Mouse (Mus musculus) midbrain, embryonic 10.5 days (tissue): ENCODE results near the gene Prpf4b. TPM values are rescaled to one million over a fixed set of nuclear protein-coding genes. Genes with fewer than 3 reads are reported as not detected.
"Not testable (repeated sequence)": the region's sequence is repeated elsewhere in the genome, so short reads cannot be mapped to it uniquely, and the experiment has no call there.

Experiments
- DNase-seq: peaks from one replicate; pipeline ENCODE4 v3.0.0-alpha.2; 2017; ENCODE audit warnings: low spot score
- H3K27ac ChIP-seq: fragments of 300-500 bp; sonication (generic); replicated peaks from 2 replicates; pipeline ENCODE4 v1.5.1; 2016; ENCODE audit warnings: mild to moderate bottlenecking
- H3K27me3 ChIP-seq: fragments of 300-500 bp; sonication (generic); 2 replicates; pipeline ENCODE4 v1.6.1; 2016; ENCODE audit warnings: low read depth, mild to moderate bottlenecking; ENCODE audit not compliant: poor library complexity, severe bottlenecking
- H3K36me3 ChIP-seq: fragments of 300-500 bp; sonication (generic); 2 replicates; pipeline ENCODE4 v1.6.1; 2016; ENCODE audit warnings: mild to moderate bottlenecking, moderate library complexity
- H3K4me1 ChIP-seq: fragments of 300-500 bp; sonication (generic); 2 replicates; pipeline ENCODE4 v1.6.1; 2016
- H3K4me3 ChIP-seq: fragments of 300-500 bp; sonication (generic); 2 replicates; pipeline ENCODE4 v1.5.1; 2016; ENCODE audit warnings: mild to moderate bottlenecking, moderate library complexity
- H3K9me3 ChIP-seq: fragments of 300-500 bp; sonication (generic); replicated peaks from 2 replicates; pipeline ENCODE4 v1.6.1; 2016; ENCODE audit warnings: mild to moderate bottlenecking
- WGBS: fragments of 180-500 bp; shearing (Covaris S2); methylation state at CpG from one replicate; pipeline ENCODE4 v1.1.7; 2016; 5-methylcytosine and 5-hydroxymethylcytosine counted together
- polyA plus RNA-seq: library from polyadenylated mRNA; unstranded; fragments of >200 nt; fragmentation: Nextera tagmentation; extraction: Ambion mirVana; gene quantifications from 2 replicates; pipeline ENCODE4 v1.2.1, GENCODE M21; 2016

Gene Prpf4b
- 77.1 and 77.2 TPM in 2 replicates for polyA plus RNA-seq

DNA sequence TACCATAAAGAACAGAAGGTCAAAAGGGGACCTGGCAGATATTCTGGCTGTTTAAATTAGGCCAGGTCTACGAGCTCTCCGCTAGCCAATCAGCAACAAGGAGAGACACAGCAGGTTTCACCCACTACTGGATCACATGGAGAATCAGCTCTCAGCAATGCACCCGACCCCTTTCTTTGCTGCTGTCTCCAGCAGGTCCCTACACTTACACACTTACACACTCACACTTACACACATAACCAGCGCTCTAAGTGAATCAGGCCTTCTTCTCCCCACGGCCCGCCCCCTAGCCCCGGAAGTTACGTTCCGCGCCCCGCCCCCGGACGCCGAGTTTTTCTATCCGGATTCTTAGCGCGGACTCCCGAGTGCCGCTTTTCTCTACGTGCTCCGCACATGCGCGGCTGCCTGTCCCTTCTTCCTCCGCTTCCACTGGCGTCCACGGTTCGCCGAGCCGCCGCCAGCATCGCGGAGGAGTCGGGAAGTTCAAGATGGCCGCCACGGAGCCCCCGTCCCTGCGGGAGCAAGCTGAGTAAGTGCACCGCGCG, at the start of gene Prpf4b:
Gene Prpf4b (plus strand): TSS at position 137 of the 545 bp plus-strand sequence.
- H3K27ac ChIP-seq: peak within 1 kb of the TSS; percentile 98
- H3K36me3 ChIP-seq: peaks cover 9% of the 10 kb centered on the region
- no peaks in the 10 kb centered on the region for H3K27me3 ChIP-seq
- H3K9me3 ChIP-seq: no peaks in the 10 kb centered on the region
- peak within 1 kb of the TSS; percentile 99 for H3K4me3 ChIP-seq
- DNase-seq: peak; percentile 94
- H3K4me1 ChIP-seq: peaks cover 30% of the 10 kb centered on the region
- WGBS: 1% methylated on average over 40 of the region's 40 CpGs

DNA sequence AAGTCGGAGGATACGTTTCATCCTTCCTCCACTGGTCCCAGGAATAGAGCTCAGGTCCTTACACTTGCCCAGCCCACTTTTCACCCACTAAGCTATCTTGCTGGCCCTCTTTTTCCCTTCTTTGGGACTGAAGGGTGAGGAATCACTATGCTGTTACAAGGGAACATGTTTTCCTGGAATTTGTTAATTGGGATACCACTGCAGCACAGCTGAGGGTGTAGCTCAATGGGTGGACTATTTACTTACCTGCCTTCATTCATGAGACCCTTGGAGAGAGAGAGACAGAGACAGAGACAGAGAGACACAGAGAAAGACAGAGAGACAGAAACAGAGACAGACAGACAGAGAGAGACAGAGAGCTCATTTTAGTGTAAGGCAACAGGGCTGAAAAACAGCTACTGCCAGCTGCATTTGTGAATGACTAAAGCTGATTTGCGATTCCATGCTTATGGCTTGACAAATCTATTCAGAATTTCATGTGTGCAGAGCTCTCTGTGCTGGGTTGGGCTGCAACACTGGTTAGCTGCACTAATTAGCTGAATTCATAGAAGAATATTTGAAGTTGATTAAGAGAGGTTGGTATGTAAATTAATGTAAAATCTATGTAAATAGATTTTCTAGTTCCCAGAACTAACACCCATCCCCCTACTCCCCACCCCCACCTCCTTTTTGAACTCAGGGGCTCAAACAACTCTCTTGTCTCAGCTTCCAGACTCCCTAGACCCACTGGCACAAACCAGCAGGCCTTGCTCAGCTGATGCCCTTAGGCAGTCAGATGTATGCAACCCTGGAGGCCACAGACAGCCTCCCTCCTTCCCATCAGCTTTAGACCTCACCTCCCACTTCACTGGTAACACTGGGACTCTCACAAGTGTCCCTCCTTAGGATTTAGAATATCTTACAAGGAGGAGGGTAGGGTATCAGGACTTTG, 48.1 kb upstream of the Prpf4b start:
- DNase-seq: no peak
- Histone ChIP-seq H3K36me3 (no peaks in the 10 kb centered on the region), H3K4me3 (no peak overlapping the region), H3K27me3 (no peaks in the 10 kb centered on the region), H3K4me1 (peaks cover 36% of the 10 kb centered on the region), H3K9me3 (no peaks in the 10 kb centered on the region), H3K27ac (peak overlapping the region; percentile 77)
- 94% methylated on average over 3 of the region's 3 CpGs for WGBS

DNA sequence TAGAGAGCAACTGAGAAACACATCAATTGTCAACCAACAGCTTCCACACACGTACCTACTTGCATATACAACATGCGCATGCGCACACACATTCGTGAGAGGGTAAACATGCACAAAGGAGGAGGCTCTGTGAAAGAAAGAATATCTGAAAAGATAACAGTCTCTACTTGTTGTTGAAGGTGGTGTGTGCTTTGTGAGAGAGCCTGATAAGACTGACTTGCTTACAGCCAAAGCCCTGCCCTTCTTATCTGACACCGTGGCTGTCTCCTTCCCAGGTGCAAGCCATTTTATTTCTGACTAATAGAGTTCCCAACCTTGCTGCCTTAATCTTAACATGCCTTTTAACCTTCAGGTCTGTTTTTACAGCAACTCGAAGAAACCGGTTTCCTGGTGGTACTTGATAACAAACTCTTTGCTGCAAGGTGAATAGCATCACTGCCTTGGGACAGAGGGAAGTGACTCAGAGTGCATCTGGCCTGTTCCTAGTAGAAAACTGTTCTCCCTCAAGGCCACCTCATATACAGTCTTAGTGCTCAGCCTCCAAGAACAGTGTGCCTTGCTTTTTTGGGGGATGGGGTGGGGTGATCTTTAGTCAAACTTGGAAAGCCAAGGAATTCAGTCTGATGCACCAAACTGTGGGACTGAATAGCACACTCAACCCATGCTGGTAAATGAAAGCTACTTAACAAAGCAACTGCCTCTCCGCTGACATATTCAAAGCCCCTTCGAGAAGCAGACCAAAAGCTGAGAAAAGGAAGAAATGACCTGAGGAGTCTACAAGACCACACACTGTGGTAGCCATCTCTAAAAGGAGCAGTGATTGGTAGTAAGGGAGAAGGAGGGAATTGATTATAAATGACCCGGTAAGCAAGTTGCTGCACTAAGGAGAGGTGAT, 46.9 kb upstream of the Prpf4b start:
- H3K9me3 ChIP-seq: no peaks in the 10 kb centered on the region
- no peak for DNase-seq
- peak overlapping the region; percentile 77 for H3K27ac ChIP-seq
- H3K27me3 ChIP-seq: no peaks in the 10 kb centered on the region
- peaks cover 36% of the 10 kb centered on the region for H3K4me1 ChIP-seq
- no peak overlapping the region for H3K4me3 ChIP-seq
- H3K36me3 ChIP-seq: no peaks in the 10 kb centered on the region
- WGBS: 75% methylated on average over 10 of the region's 10 CpGs

GRCm38 (mm10) chr13:34842851-34843250, 32.3 kb upstream of the Prpf4b start:
- Histone ChIP-seq H3K27me3 (no peaks in the 10 kb centered on the region), H3K27ac (no peak overlapping the region), H3K4me1 (no peaks in the 10 kb centered on the region), H3K4me3 (no peak overlapping the region), H3K36me3 (no peaks in the 10 kb centered on the region), H3K9me3 (no peaks in the 10 kb centered on the region)
- WGBS: 89% methylated on average over 4 of the region's 4 CpGs
- no peak for DNase-seq

DNA sequence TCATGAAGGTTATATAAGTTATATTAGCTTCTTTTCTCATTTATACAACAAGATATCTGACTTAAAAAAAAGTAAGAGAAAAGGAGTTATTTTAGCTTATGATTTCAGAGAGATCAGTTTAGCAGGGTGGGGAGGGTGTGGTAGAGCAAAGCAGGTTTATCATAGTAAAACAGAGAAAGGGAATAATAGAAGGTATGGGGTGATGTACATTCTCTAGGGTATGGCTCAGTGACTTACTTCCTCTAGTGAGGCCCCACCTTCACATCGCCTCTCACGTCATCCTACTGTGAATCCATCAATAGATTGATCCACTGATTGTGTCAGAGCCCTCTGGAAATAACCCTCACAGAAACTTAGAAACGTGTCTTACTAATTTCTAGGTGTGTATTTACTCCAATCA, 24.3 kb upstream of the Prpf4b start:
- Histone ChIP-seq H3K4me3 (no peak overlapping the region), H3K9me3 (peaks cover 26% of the 10 kb centered on the region), H3K36me3 (no peaks in the 10 kb centered on the region), H3K27me3 (no peaks in the 10 kb centered on the region), H3K27ac (0 out of 2 replicates have a peak overlapping the region, but pooled peaks have one; percentile 9), H3K4me1 (no peaks in the 10 kb centered on the region)
- DNase-seq: no peak
- 89% methylated on average over 3 of the region's 3 CpGs for WGBS

DNA sequence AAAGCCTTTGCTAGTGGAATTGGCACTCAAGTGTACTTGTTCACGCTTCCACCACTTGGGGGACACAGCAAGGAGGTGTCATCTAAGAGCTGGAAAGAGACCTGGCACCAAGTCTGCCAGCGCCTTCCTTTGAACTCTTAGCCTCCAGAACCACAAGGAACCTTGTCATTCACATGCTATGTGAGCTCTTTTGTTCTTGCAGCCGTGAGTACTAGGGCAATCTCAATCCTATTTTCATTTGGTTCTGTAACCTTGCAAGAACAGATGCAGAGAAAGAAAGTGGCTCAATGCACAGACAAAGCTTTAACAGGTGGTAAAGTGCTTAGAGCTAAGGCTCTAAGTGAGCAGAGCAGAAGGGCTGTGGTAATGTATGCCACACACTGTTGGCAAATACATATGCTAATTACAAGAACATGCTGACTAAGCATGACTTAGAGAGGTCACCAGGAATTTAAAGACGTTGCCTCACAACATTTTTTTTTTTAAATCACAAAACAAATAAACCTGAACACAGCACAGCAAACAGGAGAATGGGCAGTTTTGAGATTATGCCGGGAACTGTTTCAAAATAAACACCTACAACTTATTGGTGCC, 23.8 kb upstream of the Prpf4b start:
- WGBS: 77% methylated on average over 5 of the region's 5 CpGs
- DNase-seq: no peak
- Histone ChIP-seq H3K36me3 (no peaks in the 10 kb centered on the region), H3K27me3 (no peaks in the 10 kb centered on the region), H3K4me1 (no peaks in the 10 kb centered on the region), H3K4me3 (no peak overlapping the region), H3K27ac (0 out of 2 replicates have a peak overlapping the region, but pooled peaks have one; percentile 9), H3K9me3 (peaks cover 26% of the 10 kb centered on the region)

- no peaks in the 10 kb centered on the region for H3K4me1 ChIP-seq
- H3K36me3 ChIP-seq: no peaks in the 10 kb centered on the region
- H3K27me3 ChIP-seq: no peaks in the 10 kb centered on the region
- H3K9me3 ChIP-seq: peaks cover 26% of the 10 kb centered on the region
- DNase-seq: peak; percentile 26
- 42% methylated on average over 2 of the region's 2 CpGs for WGBS
- H3K27ac ChIP-seq: 0 out of 2 replicates have a peak overlapping the region, but pooled peaks have one; percentile 6
- H3K4me3 ChIP-seq: no peak overlapping the region
Observed at GRCm38 (mm10) chr13:34857526-34857925, 17.6 kb upstream of the Prpf4b start.

DNA sequence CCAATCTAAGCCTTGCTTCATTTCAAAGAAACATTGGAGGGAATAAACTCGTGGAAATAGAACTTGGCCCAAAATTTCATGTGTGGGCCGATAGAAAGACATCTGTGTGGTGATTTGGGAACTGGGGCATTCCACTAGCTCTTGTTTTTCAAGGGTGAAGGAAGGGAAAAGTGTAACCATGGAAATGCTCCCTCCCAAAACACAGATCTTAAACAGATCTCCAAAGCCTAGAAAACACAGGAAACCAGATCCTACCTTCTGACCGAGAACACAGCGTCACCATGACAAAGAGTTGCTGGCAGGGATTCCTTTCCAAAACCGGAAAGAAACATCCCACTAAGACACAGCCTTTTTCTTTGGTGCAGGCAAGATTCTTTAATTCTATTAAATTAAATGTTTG, 15.7 kb upstream of the Prpf4b start:
- no peak for DNase-seq
- Histone ChIP-seq H3K9me3 (peaks cover 13% of the 10 kb centered on the region), H3K4me3 (no peak overlapping the region), H3K4me1 (no peaks in the 10 kb centered on the region), H3K27ac (no peak overlapping the region), H3K27me3 (no peaks in the 10 kb centered on the region), H3K36me3 (no peaks in the 10 kb centered on the region)
- 87% methylated on average over 5 of the region's 5 CpGs for WGBS

DNA sequence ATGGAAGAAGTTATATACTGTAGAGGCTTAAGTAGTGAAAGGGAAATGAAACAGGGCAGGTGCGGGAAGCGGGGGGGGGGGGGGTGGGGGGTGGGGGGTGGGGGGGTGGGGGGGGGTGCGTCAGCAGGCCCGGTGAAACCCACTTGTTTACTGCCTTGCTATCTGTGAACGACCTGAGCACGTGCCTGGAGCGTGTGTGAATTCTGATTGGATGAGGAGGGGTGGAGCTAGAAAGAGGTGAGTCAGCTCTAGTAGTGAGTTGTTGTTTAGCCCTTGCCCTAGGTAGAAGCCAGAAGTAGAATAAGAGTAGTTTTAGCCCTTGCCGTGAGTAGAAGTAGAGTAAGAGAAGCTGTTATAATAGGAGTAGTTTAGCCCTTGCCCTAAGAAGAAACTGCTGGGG, 13.9 kb upstream of the Prpf4b start:
- 62% methylated on average over 8 of the region's 8 CpGs for WGBS
- H3K27ac ChIP-seq, H3K36me3 ChIP-seq, H3K4me1 ChIP-seq, H3K27me3 ChIP-seq, DNase-seq, H3K9me3 ChIP-seq, H3K4me3 ChIP-seq: not testable (repeated sequence)

DNA sequence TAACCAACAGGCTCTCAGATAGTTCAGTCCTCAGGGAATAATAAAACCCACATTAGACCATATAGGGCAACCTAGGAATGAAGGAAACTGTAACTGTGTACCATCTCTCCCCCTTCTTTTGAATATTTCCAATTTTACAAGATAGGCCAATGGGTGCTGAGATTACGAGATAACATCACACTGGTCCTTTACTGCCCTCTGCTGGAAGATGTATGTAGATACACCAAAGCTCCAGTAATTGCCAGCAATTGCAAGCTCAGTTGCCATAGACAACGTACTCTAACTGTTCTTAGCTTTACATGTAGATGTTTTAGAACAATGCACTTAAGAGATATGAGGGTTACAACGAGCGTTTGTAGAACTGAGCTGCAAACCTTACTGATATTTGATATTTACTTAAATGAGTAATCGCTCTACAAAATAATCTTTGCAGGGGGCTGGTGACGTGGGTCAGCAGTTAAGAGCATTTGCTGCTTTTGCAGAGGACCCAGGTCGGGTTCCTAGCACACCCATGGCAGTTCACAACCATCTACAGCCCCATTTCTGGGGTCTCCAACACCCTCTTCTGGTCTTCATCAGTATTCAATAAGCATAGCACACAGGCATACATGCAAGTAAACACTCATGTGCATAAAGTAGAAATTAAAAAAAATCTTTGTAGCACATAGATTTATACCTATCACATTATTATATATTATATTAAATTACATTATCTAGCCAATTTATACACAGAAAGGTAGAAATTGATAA, 10.5 kb upstream of the Prpf4b start:
- Histone ChIP-seq H3K27me3 (no peaks in the 10 kb centered on the region), H3K9me3 (no peaks in the 10 kb centered on the region), H3K27ac (no peak overlapping the region), H3K4me1 (no peaks in the 10 kb centered on the region), H3K4me3 (no peak overlapping the region), H3K36me3 (no peaks in the 10 kb centered on the region)
- WGBS: 45% methylated on average over 7 of the region's 7 CpGs
- DNase-seq: peak; percentile 33

DNA sequence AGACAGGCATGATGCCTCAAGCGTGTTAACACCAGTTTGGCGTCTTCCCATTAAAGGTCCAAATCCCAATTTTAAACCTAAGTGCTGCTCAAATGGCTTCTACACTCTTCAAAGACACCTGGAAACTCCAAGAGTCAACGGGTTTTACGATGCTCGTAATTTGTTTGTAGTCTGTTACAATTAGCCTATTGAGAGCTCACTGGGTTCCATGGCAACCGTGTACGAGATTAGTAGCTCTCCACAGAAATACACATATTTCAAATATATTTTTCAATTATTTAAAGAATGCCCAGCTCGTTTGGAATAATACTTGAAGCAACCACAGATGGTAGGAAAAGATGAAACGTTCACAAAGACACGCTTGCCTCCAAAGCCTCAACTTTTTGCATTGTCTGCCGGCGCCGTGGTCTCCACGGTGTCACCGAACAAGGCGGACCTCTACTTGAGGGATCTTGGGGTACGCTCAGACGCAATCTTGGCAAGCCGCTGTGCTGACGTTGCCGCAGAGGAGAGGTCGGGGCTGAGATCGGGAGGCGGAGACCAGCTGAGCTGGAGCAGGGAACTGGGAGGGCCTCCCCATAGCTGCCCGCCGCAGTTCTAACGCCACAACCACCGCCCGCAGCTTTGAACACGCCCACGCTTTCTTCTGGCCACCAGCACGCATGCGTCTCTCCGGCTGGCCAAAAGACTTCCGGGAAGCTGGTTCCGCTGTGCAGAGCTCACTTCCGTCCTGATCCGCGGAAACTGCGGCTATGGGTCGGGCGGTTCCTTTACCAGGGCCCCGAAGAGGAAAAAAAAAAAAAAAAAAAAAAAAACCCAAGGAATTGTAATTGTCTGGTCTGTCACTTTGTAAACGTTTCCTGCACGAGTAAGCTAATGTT, 1.1 kb upstream of the Prpf4b start:
- H3K36me3 ChIP-seq: peaks cover 2% of the 10 kb centered on the region
- no peaks in the 10 kb centered on the region for H3K9me3 ChIP-seq
- 3% methylated on average over 45 of the region's 45 CpGs for WGBS
- peaks cover 30% of the 10 kb centered on the region for H3K4me1 ChIP-seq
- peak overlapping the region; percentile 98 for H3K27ac ChIP-seq
- no peaks in the 10 kb centered on the region for H3K27me3 ChIP-seq
- peak; percentile 95 for DNase-seq
- H3K4me3 ChIP-seq: peak overlapping the region; percentile 99
